Mouse (Mus musculus) CH12.LX (cell line): ENCODE results near the gene Gsta4. TPM values are rescaled to one million over a fixed set of nuclear protein-coding genes. Genes with fewer than 3 reads are reported as not detected.

ENCODE experiments used
- DNase-seq: peaks from one replicate; pipeline ENCODE4 v3.0.0-alpha.2; 2013; ENCODE audit errors: extremely low read depth
- H3K27ac ChIP-seq: 2 replicates; pipeline ENCODE4 v1.5.1; 2012; ENCODE audit warnings: low read depth, mild to moderate bottlenecking, control low read depth, moderate library complexity; ENCODE audit not compliant: insufficient read depth
- H3K27me3 ChIP-seq: replicated peaks from 2 replicates; pipeline ENCODE3; 2012; ENCODE audit warnings: inconsistent platforms
- H3K36me3 ChIP-seq, 2 experiments: replicated peaks in 1 of 2; 2 replicates each; pipeline versions ENCODE3 to v1.6.1; 2012; ENCODE audit warnings: inconsistent platforms in 1 of 2, low read length in 1 of 2, mild to moderate bottlenecking in 1 of 2, mixed read lengths in 1 of 2, moderate library complexity in 1 of 2; ENCODE audit not compliant: control insufficient read depth in 1 of 2, insufficient read depth in 1 of 2
- H3K4me1 ChIP-seq, 2 experiments: 2 replicates each; pipeline ENCODE4 v1.6.1; 2012; ENCODE audit warnings: inconsistent platforms in 1 of 2, moderate library complexity in 1 of 2; ENCODE audit not compliant: insufficient read depth in 2 of 2, control insufficient read depth in 1 of 2
- H3K4me2 ChIP-seq: 2 replicates; pipeline ENCODE4 v1.6.1; 2012; ENCODE audit warnings: low read depth, mild to moderate bottlenecking, control low read depth; ENCODE audit not compliant: poor library complexity, insufficient read depth, severe bottlenecking
- H3K4me3 ChIP-seq, 3 experiments: fragments of 150-350 bp in 1 of 3; sonication (generic) in 1 of 3; replicated peaks in 1 of 3; 2 replicates each; pipeline versions ENCODE3 to v1.5.1; 2011 to 2012; ENCODE audit warnings: low read depth in 2 of 3, low read length in 2 of 3, mild to moderate bottlenecking in 2 of 3, moderate library complexity in 2 of 3, control low read depth in 1 of 3, improper control_type of control experiment in 1 of 3, inconsistent platforms in 1 of 3, mixed read lengths in 1 of 3; ENCODE audit not compliant: poor library complexity in 1 of 3
- H3K79me2 ChIP-seq: replicated peaks from 2 replicates; pipeline ENCODE4 v1.6.1; 2012; ENCODE audit warnings: mild to moderate bottlenecking, moderate library complexity; ENCODE audit not compliant: control insufficient read depth, poor library complexity, insufficient read depth, severe bottlenecking; ENCODE audit errors: extremely low read depth
- H3K9ac ChIP-seq: 2 replicates; pipeline ENCODE4 v1.6.1; 2012; ENCODE audit warnings: low read depth, mild to moderate bottlenecking, control low read depth, moderate library complexity; ENCODE audit not compliant: insufficient read depth
- H3K9me3 ChIP-seq: replicated peaks from 2 replicates; pipeline ENCODE3; 2012; ENCODE audit warnings: low read length, inconsistent platforms, mixed read lengths
- BHLHE40 ChIP-seq: IDR thresholded peaks from 2 replicates; pipeline ENCODE4 v1.6.1; 2011; ENCODE audit warnings: mild to moderate bottlenecking, low read depth, low read length, improper control_type of control experiment
- CTCF ChIP-seq, 2 experiments: IDR thresholded peaks in 1 of 2; conservative IDR thresholded peaks in 1 of 2; 2 replicates each; pipeline ENCODE4 v1.5.1; 2011 to 2012; ENCODE audit warnings: low read depth in 2 of 2, low read length in 2 of 2, improper control_type of control experiment in 1 of 2, inconsistent platforms in 1 of 2, mild to moderate bottlenecking in 1 of 2, moderate library complexity in 1 of 2
- E2F4 ChIP-seq: IDR thresholded peaks from 2 replicates; pipeline ENCODE4 v1.6.1; 2011; ENCODE audit warnings: low read depth, low read length, improper control_type of control experiment; ENCODE audit not compliant: insufficient replicate concordance
- EP300 ChIP-seq: IDR thresholded peaks from 2 replicates; pipeline ENCODE4 v1.6.1; 2011; ENCODE audit warnings: low read length, improper control_type of control experiment
- ETS1 ChIP-seq: conservative IDR thresholded peaks from 2 replicates; pipeline ENCODE4 v1.6.1; 2012; ENCODE audit warnings: low read depth, mild to moderate bottlenecking, inconsistent platforms, low read length, improper control_type of control experiment, moderate library complexity
- GABPA ChIP-seq: IDR thresholded peaks from 2 replicates; pipeline ENCODE4 v1.6.1; 2012; ENCODE audit warnings: low read depth, low read length, improper control_type of control experiment, inconsistent platforms; ENCODE audit not compliant: insufficient replicate concordance
- HCFC1 ChIP-seq: IDR thresholded peaks from 2 replicates; pipeline ENCODE4 v1.6.1; 2012; ENCODE audit warnings: low read depth, mild to moderate bottlenecking, inconsistent platforms, low read length, improper control_type of control experiment
- IRF4 ChIP-seq: IDR thresholded peaks from 2 replicates; pipeline ENCODE4 v1.6.1; 2014; ENCODE audit warnings: low read depth, mild to moderate bottlenecking, inconsistent platforms, low read length, improper control_type of control experiment
- JUN ChIP-seq: IDR thresholded peaks from 2 replicates; pipeline ENCODE4 v1.6.1; 2011; ENCODE audit warnings: low read depth, mild to moderate bottlenecking, low read length, improper control_type of control experiment, moderate library complexity; ENCODE audit not compliant: insufficient read depth
- JUND ChIP-seq: conservative IDR thresholded peaks from 2 replicates; pipeline ENCODE4 v1.6.1; 2011; ENCODE audit warnings: low read depth, low read length, improper control_type of control experiment
- MAX ChIP-seq: IDR thresholded peaks from 2 replicates; pipeline ENCODE4 v1.6.1; 2011; ENCODE audit warnings: low read length, improper control_type of control experiment
- MEF2A ChIP-seq: IDR thresholded peaks from 2 replicates; pipeline ENCODE4 v1.6.1; 2014; ENCODE audit warnings: low read depth, mild to moderate bottlenecking, inconsistent platforms, low read length, improper control_type of control experiment, borderline replicate concordance
- MXI1 ChIP-seq: IDR thresholded peaks from 2 replicates; pipeline ENCODE4 v1.6.1; 2011; ENCODE audit warnings: mild to moderate bottlenecking, low read depth, low read length, improper control_type of control experiment
- MYC ChIP-seq: IDR thresholded peaks from 2 replicates; pipeline ENCODE4 v1.6.1; 2011; ENCODE audit warnings: low read depth, mild to moderate bottlenecking, improper control_type of control experiment, low read length
- NELFE ChIP-seq: IDR thresholded peaks from 2 replicates; pipeline ENCODE4 v1.6.1; 2011; ENCODE audit warnings: low read depth, low read length, improper control_type of control experiment
- NRF1 ChIP-seq: IDR thresholded peaks from 2 replicates; pipeline ENCODE4 v1.6.1; 2014; ENCODE audit warnings: low read depth, mild to moderate bottlenecking, inconsistent platforms, low read length, improper control_type of control experiment, moderate library complexity
- POLR2AphosphoS2 ChIP-seq: IDR thresholded peaks from 2 replicates; pipeline ENCODE4 v1.6.1; 2011; ENCODE audit warnings: low read depth, low read length, improper control_type of control experiment
- RAD21 ChIP-seq: IDR thresholded peaks from 2 replicates; pipeline ENCODE4 v1.6.1; 2011; ENCODE audit warnings: low read depth, mild to moderate bottlenecking, low read length, improper control_type of control experiment, moderate library complexity
- SIN3A ChIP-seq: IDR thresholded peaks from 2 replicates; pipeline ENCODE4 v1.6.1; 2012; ENCODE audit warnings: low read length, improper control_type of control experiment, inconsistent platforms
- SMC3 ChIP-seq: IDR thresholded peaks from 2 replicates; pipeline ENCODE4 v1.6.1; 2011; ENCODE audit warnings: low read depth, low read length, improper control_type of control experiment
- UBTF ChIP-seq: IDR thresholded peaks from 2 replicates; pipeline ENCODE4 v1.6.1; 2012; ENCODE audit warnings: low read depth, mild to moderate bottlenecking, inconsistent platforms, low read length, improper control_type of control experiment, moderate library complexity
- USF1 ChIP-seq: IDR thresholded peaks from 2 replicates; pipeline ENCODE4 v1.6.1; 2014; ENCODE audit warnings: low read depth, mild to moderate bottlenecking, inconsistent platforms, low read length, improper control_type of control experiment
- ZNF384 ChIP-seq: IDR thresholded peaks from 2 replicates; pipeline ENCODE4 v1.6.1; 2012; ENCODE audit warnings: low read depth, low read length, improper control_type of control experiment, inconsistent platforms
- dilution Hi-C: fragments of 300-500 bp; cut with MboI; formaldehyde crosslinking; loops from 2 replicates; pipeline ENCODE4 v1.14.3; 2020; ENCODE audit warnings: low sequenced_read_pairs; ENCODE audit not compliant: extremely low pct_unique_long_range_greater_than_20kb, extremely low pct_ligation_motif_present
- in situ Hi-C: fragments of 300-500 bp; cut with MboI; formaldehyde crosslinking; loops from 3 replicates; pipeline ENCODE4 v1.14.3; 2019; ENCODE audit warnings: low sequenced_read_pairs, low pct_ligation_motif_present, low pct_unique_long_range_greater_than_20kb, mixed read lengths
- polyA plus RNA-seq: library from polyadenylated mRNA; unstranded; fragments of >175 nt; gene quantifications from 2 replicates; pipeline ENCODE4 v1.2.1, GENCODE M21; 2012; ENCODE audit warnings: low read depth; ENCODE audit not compliant: insufficient read length
- total RNA-seq, 2 experiments: library from RNA; depleted of rRNA; stranded (reverse); fragments of 300-350 nt in 1 of 2; fragments of >200 nt in 1 of 2; gene quantifications; 2 replicates each; pipeline ENCODE4 v1.2.3; 2012 to 2014

The Gsta4 gene
- total and polyA plus RNA-seq, 3 experiments = 0.47 to 0.85 TPM; not detected in 1

DNA sequence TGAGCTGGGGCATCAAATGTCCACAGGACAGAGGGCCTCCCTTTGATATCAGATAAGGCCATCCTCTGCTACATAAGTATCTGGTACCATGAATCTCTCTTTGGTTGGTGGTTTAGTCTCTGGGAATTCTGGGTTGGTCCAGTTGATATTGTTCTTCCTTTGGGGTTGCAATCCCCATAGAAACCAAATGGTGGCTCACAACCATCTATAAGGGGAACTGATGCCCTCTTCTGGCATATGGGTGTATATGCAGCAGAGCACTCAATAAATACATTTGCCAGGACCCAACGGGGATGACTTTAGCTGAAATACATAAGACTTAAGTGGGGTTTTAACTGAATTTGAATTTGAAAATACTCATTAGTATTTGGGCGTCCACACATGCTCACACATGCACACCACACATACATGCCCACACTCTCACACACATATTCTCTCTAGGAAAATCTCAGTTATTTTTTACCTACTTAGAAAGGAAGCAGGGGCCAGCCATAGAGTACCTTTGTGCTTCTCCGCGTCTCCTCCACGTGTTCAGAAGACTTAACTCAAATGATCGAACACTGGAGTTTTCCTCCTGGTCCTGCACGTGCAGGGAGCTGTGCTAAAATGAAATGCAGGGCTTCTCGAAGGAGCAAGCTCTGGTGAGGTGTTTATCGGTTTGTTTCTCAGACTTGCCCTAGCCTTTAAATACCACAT is 11.5 kb downstream of the Gsta4 start:
- 0 out of 2 replicates have a peak overlapping the region, but pooled peaks have one; percentile 17 for H3K4me2 ChIP-seq
- TF ChIP-seq NELFE = peak; percentile 85; the same call in 1 of the 2 replicates
- peak; percentile 60; the same call in 1 of the 2 replicates for TF ChIP-seq MXI1
- peak; percentile 81 for TF ChIP-seq SMC3
- peak; percentile 55 for TF ChIP-seq MYC
- peak; percentile 78 to 100 for TF ChIP-seq CTCF (conservative IDR thresholded peaks at IDR 0.05 in 1 of 2, IDR thresholded peaks at IDR 0.05 in 1 of 2; ENCODE audit: low read depth in 2 of 2, low read length in 2 of 2)
- no peak for TF ChIP-seq MEF2A
- TF ChIP-seq HCFC1 = no peak
- peak; percentile 69 for TF ChIP-seq RAD21
- no peak for TF ChIP-seq ETS1
- no peak for TF ChIP-seq POLR2AphosphoS2
- peak; percentile 65; the same call in 1 of the 2 replicates for TF ChIP-seq IRF4
- TF ChIP-seq ZNF384 = peak; percentile 21; the same call in 1 of the 2 replicates
- TF ChIP-seq SIN3A = no peak
- peak; percentile 70 for TF ChIP-seq MAX
- TF ChIP-seq JUND = peak; percentile 60; the same call in 1 of the 2 replicates
- TF ChIP-seq UBTF = no peak
- in situ Hi-C loops = no loop called here
- no peak overlapping the region for H3K27ac ChIP-seq
- no peaks in the 10 kb centered on the region for H3K36me3 ChIP-seq
- H3K79me2 ChIP-seq = no peaks in the 10 kb centered on the region
- peak; percentile 74 for DNase-seq
- H3K9ac ChIP-seq = no peak overlapping the region
- H3K4me3 ChIP-seq = no peak overlapping the region
- H3K4me1 ChIP-seq = peaks cover 0 to 5% of the 10 kb centered on the region in 2 experiments; a peak in 1 of 4 replicates
- no peaks in the 10 kb centered on the region for H3K9me3 ChIP-seq
- no peaks in the 10 kb centered on the region for H3K27me3 ChIP-seq
- dilution Hi-C loops = no loop called here

DNA sequence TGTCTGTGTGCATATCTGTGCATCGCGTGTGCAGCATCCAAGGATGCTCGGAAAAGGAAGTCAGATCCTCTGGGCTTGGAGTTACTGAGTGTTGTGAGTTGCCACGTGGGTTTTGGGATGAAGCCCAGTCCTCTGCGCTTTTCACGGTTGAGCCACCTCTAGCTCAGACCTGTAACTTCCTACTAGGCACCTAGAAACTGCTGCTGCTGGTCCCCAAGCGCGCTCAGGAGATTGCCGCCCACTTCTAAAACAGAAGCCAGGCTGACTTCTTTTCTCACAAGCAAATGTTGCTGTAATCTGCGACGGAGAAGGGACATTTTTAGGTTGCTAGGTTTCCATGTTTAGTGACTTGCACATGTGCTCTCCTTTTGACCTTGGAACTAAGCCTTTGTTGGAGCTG is 12.5 kb downstream of the Gsta4 start:
- H3K4me2 ChIP-seq = no peak overlapping the region
- no peaks in the 10 kb centered on the region for H3K36me3 ChIP-seq
- H3K4me1 ChIP-seq = peaks cover 0 to 5% of the 10 kb centered on the region in 2 experiments; a peak in 1 of 4 replicates
- dilution Hi-C loops = no loop called here
- no peak overlapping the region for H3K4me3 ChIP-seq
- H3K9me3 ChIP-seq = no peaks in the 10 kb centered on the region
- H3K79me2 ChIP-seq = no peaks in the 10 kb centered on the region
- in situ Hi-C loops = no loop called here
- DNase-seq = no peak
- TF ChIP-seq BHLHE40 (no peak), NRF1 (no peak), RAD21 (no peak), GABPA (no peak), USF1 (no peak), E2F4 (no peak), JUN (no peak), EP300 (no peak)
- TF ChIP-seq, all 38 proteins: peak for 0
- Histone ChIP-seq H3K9ac (no peak overlapping the region), H3K27ac (no peak overlapping the region), H3K27me3 (no peaks in the 10 kb centered on the region)
